Mouse (Mus musculus) olfactory bulb, adult 2 months (tissue): ENCODE results near the gene Rap1gap2.

Experiments
- CTCF ChIP-seq: fragments of 200-500 bp; IDR thresholded peaks from 2 replicates; pipeline ENCODE4 v1.5.1; 2012; ENCODE audit warnings: low read depth, mild to moderate bottlenecking, low read length, moderate library complexity; ENCODE audit not compliant: insufficient read depth
- POLR2A ChIP-seq: fragments of 200-500 bp; IDR thresholded peaks from 2 replicates; pipeline ENCODE4 v1.6.1; 2012; ENCODE audit warnings: mild to moderate bottlenecking, low read depth, low read length, moderate library complexity; ENCODE audit not compliant: insufficient read depth

DNA sequence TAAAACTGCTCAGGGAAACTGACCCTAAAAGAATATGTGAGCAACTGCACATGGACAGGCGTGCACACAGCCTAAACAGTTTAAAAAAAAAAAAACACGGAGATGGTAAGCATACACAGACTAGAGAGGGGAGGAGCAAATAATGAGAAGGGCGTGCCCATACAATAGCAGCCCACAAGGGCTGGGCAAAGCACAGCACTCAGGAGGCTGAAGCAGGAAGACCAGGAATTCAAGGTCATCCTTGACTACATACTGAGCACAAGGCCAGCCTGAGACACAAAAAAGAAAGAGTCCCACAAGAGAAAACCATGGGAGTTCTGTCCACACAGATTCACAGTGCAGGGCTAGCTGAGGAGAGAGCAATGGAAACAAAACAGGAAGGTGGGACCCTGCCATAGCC, 165.1 kb downstream of the Rap1gap2 start:
- TF ChIP-seq POLR2A (no peak), CTCF (no peak)
